Mouse (Mus musculus): ENCODE results near the gene Rnf212. TPM values are rescaled to one million over a fixed set of nuclear protein-coding genes. Genes with fewer than 3 reads are reported as not detected.

Gene Rnf212
- polyA plus RNA-seq, 1 experiment: 1.4 TPM

- Histone ChIP-seq H3K4me1 (ENCODE audit: control insufficient read depth, insufficient read depth, insufficient read length) (no peaks in the 10 kb centered on the region), H3K36me3 (ENCODE audit: control insufficient read depth, insufficient read depth, low read length) (no peaks in the 10 kb centered on the region), H3K27ac (ENCODE audit: insufficient read depth, low read length) (no peak overlapping the region), H3K27me3 (ENCODE audit: control insufficient read depth, insufficient read depth, low read length) (no peaks in the 10 kb centered on the region), H3K4me3 (ENCODE audit: extremely low read depth, insufficient read depth, insufficient read length) (no peak overlapping the region)
- no peak for DNase-seq (ENCODE audit: low read depth in 1 of 2, low spot score in 2 of 2)
- no peak for TF ChIP-seq CTCF (IDR thresholded peaks at IDR 0.05; ENCODE audit: extremely low read depth, insufficient read depth, insufficient read length, insufficient replicate concordance)
- TF ChIP-seq POLR2A (IDR thresholded peaks at IDR 0.05; ENCODE audit: low read depth, low read length): no peak
- 88% methylated on average over 12 of the region's 12 CpGs for WGBS
Measured at GRCm38 (mm10) chr5:108703754-108704626, 70.8 kb downstream of the Rnf212 start.

GRCm38 (mm10) chr5:108701341-108702021, 73.3 kb downstream of the Rnf212 start:
- Histone ChIP-seq H3K27me3 (ENCODE audit: control insufficient read depth, insufficient read depth, low read length) (no peaks in the 10 kb centered on the region), H3K4me3 (ENCODE audit: extremely low read depth, insufficient read depth, insufficient read length) (no peak overlapping the region), H3K4me1 (ENCODE audit: control insufficient read depth, insufficient read depth, insufficient read length) (no peaks in the 10 kb centered on the region), H3K36me3 (ENCODE audit: control insufficient read depth, insufficient read depth, low read length) (no peaks in the 10 kb centered on the region), H3K27ac (ENCODE audit: insufficient read depth, low read length) (no peak overlapping the region)
- TF ChIP-seq CTCF (IDR thresholded peaks at IDR 0.05; ENCODE audit: extremely low read depth, insufficient read depth, insufficient read length, insufficient replicate concordance) (no peak), POLR2A (IDR thresholded peaks at IDR 0.05; ENCODE audit: low read depth, low read length) (no peak)
- WGBS: 89% methylated on average over 10 of the region's 10 CpGs
- DNase-seq (ENCODE audit: low read depth in 1 of 2, low spot score in 2 of 2): no peak

GRCm38 (mm10) chr5:108700346-108700745, 74.4 kb downstream of the Rnf212 start:
- H3K27me3 ChIP-seq (ENCODE audit: control insufficient read depth, insufficient read depth, low read length): no peaks in the 10 kb centered on the region
- WGBS: 88% methylated on average over 3 of the region's 3 CpGs

GRCm38 (mm10) chr5:108697341-108697753, 77.4 kb downstream of the Rnf212 start:
- TF ChIP-seq POLR2A (IDR thresholded peaks at IDR 0.05; ENCODE audit: low read depth, low read length) (no peak), CTCF (IDR thresholded peaks at IDR 0.05; ENCODE audit: extremely low read depth, insufficient read depth, insufficient read length, insufficient replicate concordance) (no peak)
- H3K4me3 ChIP-seq (ENCODE audit: extremely low read depth, insufficient read depth, insufficient read length): no peak overlapping the region
- WGBS: 93% methylated on average over 4 of the region's 4 CpGs
- no peak overlapping the region for H3K27ac ChIP-seq (ENCODE audit: insufficient read depth, low read length)
- H3K27me3 ChIP-seq (ENCODE audit: control insufficient read depth, insufficient read depth, low read length): no peaks in the 10 kb centered on the region
- H3K4me1 ChIP-seq (ENCODE audit: control insufficient read depth, insufficient read depth, insufficient read length): no peaks in the 10 kb centered on the region; the same call in 1 of the 2 replicates
- H3K36me3 ChIP-seq (ENCODE audit: control insufficient read depth, insufficient read depth, low read length): no peaks in the 10 kb centered on the region
- no peak for DNase-seq (ENCODE audit: low read depth in 1 of 2, low spot score in 2 of 2)

More at GRCm38 (mm10) chr5:108700346-108700745, 74.4 kb downstream of the Rnf212 start:
- Histone ChIP-seq H3K4me1 (ENCODE audit: control insufficient read depth, insufficient read depth, insufficient read length) (no peaks in the 10 kb centered on the region), H3K4me3 (ENCODE audit: extremely low read depth, insufficient read depth, insufficient read length) (no peak overlapping the region), H3K27ac (ENCODE audit: insufficient read depth, low read length) (no peak overlapping the region), H3K36me3 (ENCODE audit: control insufficient read depth, insufficient read depth, low read length) (no peaks in the 10 kb centered on the region)
- no peak for DNase-seq (ENCODE audit: low read depth in 1 of 2, low spot score in 2 of 2)
- TF ChIP-seq POLR2A (IDR thresholded peaks at IDR 0.05; ENCODE audit: low read depth, low read length) (no peak), CTCF (IDR thresholded peaks at IDR 0.05; ENCODE audit: extremely low read depth, insufficient read depth, insufficient read length, insufficient replicate concordance) (no peak)

- H3K27me3 ChIP-seq (ENCODE audit: control insufficient read depth, insufficient read depth, low read length): no peaks in the 10 kb centered on the region
- no peak overlapping the region for H3K27ac ChIP-seq (ENCODE audit: insufficient read depth, low read length)
- H3K4me1 ChIP-seq (ENCODE audit: control insufficient read depth, insufficient read depth, insufficient read length): no peaks in the 10 kb centered on the region; the same call in 1 of the 2 replicates
- TF ChIP-seq POLR2A (IDR thresholded peaks at IDR 0.05; ENCODE audit: low read depth, low read length): no peak
- TF ChIP-seq CTCF (IDR thresholded peaks at IDR 0.05; ENCODE audit: extremely low read depth, insufficient read depth, insufficient read length, insufficient replicate concordance): no peak
- WGBS: 89% methylated on average over 3 of the region's 3 CpGs
- no peak for DNase-seq (ENCODE audit: low read depth in 1 of 2, low spot score in 2 of 2)
- H3K36me3 ChIP-seq (ENCODE audit: control insufficient read depth, insufficient read depth, low read length): no peaks in the 10 kb centered on the region
- H3K4me3 ChIP-seq (ENCODE audit: extremely low read depth, insufficient read depth, insufficient read length): no peak overlapping the region
Measured at GRCm38 (mm10) chr5:108696542-108696941, 78.2 kb downstream of the Rnf212 start.

GRCm38 (mm10) chr5:108695861-108696260, 78.9 kb downstream of the Rnf212 start:
- H3K4me3 ChIP-seq (ENCODE audit: extremely low read depth, insufficient read depth, insufficient read length): no peak overlapping the region
- no peaks in the 10 kb centered on the region for H3K36me3 ChIP-seq (ENCODE audit: control insufficient read depth, insufficient read depth, low read length)
- H3K4me1 ChIP-seq (ENCODE audit: control insufficient read depth, insufficient read depth, insufficient read length): no peaks in the 10 kb centered on the region; the same call in 1 of the 2 replicates
- H3K27ac ChIP-seq (ENCODE audit: insufficient read depth, low read length): no peak overlapping the region
- TF ChIP-seq POLR2A (IDR thresholded peaks at IDR 0.05; ENCODE audit: low read depth, low read length) (no peak), CTCF (IDR thresholded peaks at IDR 0.05; ENCODE audit: extremely low read depth, insufficient read depth, insufficient read length, insufficient replicate concordance) (no peak)
- H3K27me3 ChIP-seq (ENCODE audit: control insufficient read depth, insufficient read depth, low read length): no peaks in the 10 kb centered on the region
- no peak for DNase-seq (ENCODE audit: low read depth in 1 of 2, low spot score in 2 of 2)
- 96% methylated on average over 12 of the region's 12 CpGs for WGBS
